Mouse (Mus musculus) liver, embryonic 14.5 days (tissue): Measurements from ENCODE around the gene Tnfaip3. TPM values are rescaled to one million over a fixed set of nuclear protein-coding genes. Genes with fewer than 3 reads are reported as not detected.

Experiments used
- ATAC-seq: fragments of 200-750 bp; cut with Nextera tagmentation; 2 replicates; pipeline ENCODE4 v1.8.0; 2017; ENCODE audit warnings: moderate number of reproducible peaks, mild to moderate bottlenecking, moderate library complexity; ENCODE audit not compliant: insufficient read depth
- DNase-seq, 3 experiments: peaks; one replicate each; pipeline ENCODE4 v3.0.0-alpha.2; 2012 to 2013; ENCODE audit warnings: low read depth in 3 of 3, low spot score in 3 of 3
- H3K27ac ChIP-seq: fragments of 300-500 bp; sonication (generic); 2 replicates; pipeline ENCODE4 v1.5.1; 2014; ENCODE audit warnings: moderate library complexity, mild to moderate bottlenecking, control low read depth, inconsistent platforms
- H3K27me3 ChIP-seq: fragments of 300-500 bp; sonication (generic); 2 replicates; pipeline ENCODE4 v1.6.1; 2014; ENCODE audit warnings: mild to moderate bottlenecking, low read length, moderate library complexity; ENCODE audit not compliant: control insufficient read depth, insufficient read depth
- H3K36me3 ChIP-seq: fragments of 300-500 bp; sonication (generic); replicated peaks from 2 replicates; pipeline ENCODE4 v1.6.1; 2014; ENCODE audit warnings: low read depth; ENCODE audit not compliant: control insufficient read depth, insufficient read depth
- H3K4me1 ChIP-seq, 2 experiments: fragments of 200-500 bp in 1 of 2; fragments of 300-500 bp in 1 of 2; sonication (generic) in 1 of 2; replicated peaks; 2 replicates each; pipeline ENCODE4 v1.6.1; 2012 to 2014; ENCODE audit warnings: antibody characterized with exemption in 1 of 2, inconsistent platforms in 1 of 2, low read length in 1 of 2; ENCODE audit not compliant: control insufficient read depth in 2 of 2, insufficient read depth in 2 of 2
- H3K4me2 ChIP-seq: fragments of 300-500 bp; sonication (generic); 2 replicates; pipeline ENCODE4 v1.6.1; 2014; ENCODE audit warnings: low read depth, mild to moderate bottlenecking, control low read depth, moderate library complexity
- H3K4me3 ChIP-seq, 2 experiments: fragments of 200-500 bp in 1 of 2; fragments of 300-500 bp in 1 of 2; sonication (generic) in 1 of 2; 2 replicates each; pipeline ENCODE4 v1.5.1; 2012 to 2014; ENCODE audit warnings: low read depth in 2 of 2, low read length in 2 of 2, mild to moderate bottlenecking in 2 of 2, control low read depth in 1 of 2, inconsistent platforms in 1 of 2, moderate library complexity in 1 of 2; ENCODE audit not compliant: insufficient read depth in 1 of 2
- H3K9ac ChIP-seq: fragments of 300-500 bp; sonication (generic); replicated peaks from 2 replicates; pipeline ENCODE4 v1.6.1; 2014; ENCODE audit warnings: mild to moderate bottlenecking, control low read depth, moderate library complexity
- H3K9me3 ChIP-seq: fragments of 300-500 bp; sonication (generic); 2 replicates; pipeline ENCODE4 v1.6.1; 2016; ENCODE audit warnings: low read length, mixed read lengths; ENCODE audit not compliant: control insufficient read depth
- CTCF ChIP-seq: IDR thresholded peaks from 2 replicates; pipeline ENCODE4 v1.5.1; 2016; ENCODE audit warnings: antibody characterized with exemption, low read depth, control low read depth
- EP300 ChIP-seq: IDR thresholded peaks from 2 replicates; pipeline ENCODE4 v1.6.1; 2016; ENCODE audit warnings: antibody characterized with exemption, low read depth
- WGBS: fragments of 180-500 bp; shearing (Covaris S2); extraction: QIAGEN DNeasy Blood & Tissue Kit; methylation state at CpG from one replicate; pipeline ENCODE4 v1.1.7; 2014; ENCODE audit not compliant: insufficient replicate concordance; 5-methylcytosine and 5-hydroxymethylcytosine counted together
- polyA plus RNA-seq, 2 experiments: library from polyadenylated mRNA; depleted of rRNA in 1 of 2; stranded (reverse) in 1 of 2; unstranded in 1 of 2; fragments of >200 nt; fragmentation: Nextera tagmentation in 1 of 2; extraction: Ambion mirVana in 1 of 2; gene quantifications; 2 replicates each; pipeline versions ENCODE4 v1.2.1 to v1.2.3; 2012 to 2014

The Tnfaip3 gene
- polyA plus RNA-seq, 2 experiments: 0.77 to 1.1 TPM

DNA sequence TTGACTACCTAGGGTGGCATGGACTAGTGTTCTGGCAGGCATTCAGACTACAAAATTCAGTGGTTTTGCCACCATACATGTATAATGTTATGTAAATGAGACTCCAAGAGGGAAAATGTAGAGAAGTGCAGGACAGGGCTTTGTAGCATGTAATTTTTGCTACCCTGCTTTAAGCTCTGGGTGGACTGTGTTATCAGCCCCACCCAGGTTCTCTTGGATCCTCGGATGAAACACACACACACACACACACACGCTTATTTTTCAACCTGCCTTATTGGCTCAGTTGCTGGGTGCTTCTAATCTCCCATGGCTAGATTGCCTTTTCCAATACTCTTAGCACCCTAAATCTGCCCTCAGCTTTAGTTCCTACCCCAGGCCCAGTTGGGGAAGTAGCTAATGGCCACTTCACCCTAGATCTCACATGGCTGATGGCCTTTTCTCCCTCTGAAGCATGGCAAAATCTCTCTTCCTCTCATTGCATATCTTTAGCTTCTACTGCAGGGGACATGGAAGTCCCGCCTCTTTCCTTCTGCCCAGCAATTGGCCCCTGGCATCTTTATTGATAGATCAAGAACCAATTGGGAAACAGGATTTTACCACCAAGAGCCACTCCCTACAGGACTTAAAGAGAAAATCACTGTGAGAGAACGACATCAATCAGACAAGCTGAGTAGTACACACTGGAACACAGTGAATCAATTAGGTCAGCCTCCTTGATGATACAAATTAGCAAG, 28.2 kb upstream of the Tnfaip3 start:
- Histone ChIP-seq H3K4me2 (no peak overlapping the region), H3K9ac (no peak overlapping the region), H3K4me3 (no peak overlapping the region), H3K9me3 (no peaks in the 10 kb centered on the region), H3K27me3 (no peaks in the 10 kb centered on the region), H3K27ac (no peak overlapping the region), H3K36me3 (no peaks in the 10 kb centered on the region), H3K4me1 (peaks cover 0 to 3% of the 10 kb centered on the region in 2 experiments; a peak in 1 of 4 replicates)
- TF ChIP-seq EP300 (no peak), CTCF (no peak)
- DNase-seq (no peak), ATAC-seq (no peak)
- WGBS: 18% methylated on average over 4 of the region's 4 CpGs

GRCm38 (mm10) chr10:19040147-19040546, 24.7 kb upstream of the Tnfaip3 start:
- Histone ChIP-seq H3K4me2 (no peak overlapping the region), H3K27ac (no peak overlapping the region), H3K9ac (no peak overlapping the region), H3K36me3 (no peaks in the 10 kb centered on the region), H3K4me1 (peaks cover 0 to 3% of the 10 kb centered on the region in 2 experiments; a peak in 2 of 4 replicates), H3K9me3 (no peaks in the 10 kb centered on the region), H3K27me3 (no peaks in the 10 kb centered on the region), H3K4me3 (no peak overlapping the region)
- no peak for DNase-seq
- WGBS: 57% methylated on average over 2 of the region's 2 CpGs
- ATAC-seq: no peak
- TF ChIP-seq EP300 (no peak), CTCF (no peak)

DNA sequence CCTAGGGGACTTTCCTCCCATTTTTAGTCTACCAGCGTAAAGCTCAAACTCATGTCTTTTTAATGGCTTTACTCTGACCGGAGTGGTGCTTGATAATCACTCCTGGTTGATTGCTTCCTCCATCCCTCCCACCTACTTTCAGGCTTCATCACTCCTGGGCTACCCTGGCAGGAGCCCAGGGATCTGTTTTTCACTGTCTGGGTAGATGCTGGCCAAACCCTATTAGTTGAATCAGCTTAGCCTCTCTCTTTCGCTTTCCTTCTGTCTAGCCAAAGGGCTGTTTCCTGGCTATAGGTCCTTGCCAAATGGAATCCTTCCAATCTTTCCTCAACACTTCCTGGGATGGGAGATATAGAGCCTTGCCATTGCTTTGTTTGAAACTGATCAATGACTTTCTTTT, 19.3 kb upstream of the Tnfaip3 start:
- ATAC-seq (no peak), DNase-seq (no peak)
- H3K36me3 ChIP-seq: no peaks in the 10 kb centered on the region
- H3K9me3 ChIP-seq: no peaks in the 10 kb centered on the region
- H3K27me3 ChIP-seq: no peaks in the 10 kb centered on the region
- H3K4me3 ChIP-seq: no peak overlapping the region
- peaks cover 0 to 3% of the 10 kb centered on the region in 2 experiments; a peak in 2 of 4 replicates for H3K4me1 ChIP-seq
- no peak for TF ChIP-seq EP300
- TF ChIP-seq CTCF: no peak
- 77% methylated on average over 3 of the region's 3 CpGs for WGBS
- no peak overlapping the region for H3K9ac ChIP-seq
- no peak overlapping the region for H3K27ac ChIP-seq
- H3K4me2 ChIP-seq: no peak overlapping the region

- Histone ChIP-seq H3K4me1 (peaks cover 0 to 3% of the 10 kb centered on the region in 2 experiments; a peak in 2 of 4 replicates), H3K9me3 (no peaks in the 10 kb centered on the region), H3K4me2 (no peak overlapping the region), H3K9ac (no peak overlapping the region), H3K27me3 (no peaks in the 10 kb centered on the region), H3K27ac (no peak overlapping the region), H3K4me3 (no peak overlapping the region), H3K36me3 (no peaks in the 10 kb centered on the region)
- ATAC-seq (no peak), DNase-seq (no peak)
- 33% methylated on average over 1 of the region's 1 CpGs for WGBS
- TF ChIP-seq EP300 (no peak), CTCF (no peak)
These were observed 18.2 kb upstream of the Tnfaip3 start for GRCm38 (mm10) chr10:19033696-19034095.

GRCm38 (mm10) chr10:19031875-19032274, 16.4 kb upstream of the Tnfaip3 start:
- no peaks in the 10 kb centered on the region for H3K27me3 ChIP-seq

More at GRCm38 (mm10) chr10:19031875-19032274, 16.4 kb upstream of the Tnfaip3 start:
- Histone ChIP-seq H3K36me3 (no peaks in the 10 kb centered on the region), H3K4me1 (peaks cover 0 to 3% of the 10 kb centered on the region in 2 experiments; a peak in 2 of 4 replicates), H3K4me3 (no peak overlapping the region), H3K9ac (no peak overlapping the region), H3K4me2 (no peak overlapping the region), H3K9me3 (no peaks in the 10 kb centered on the region), H3K27ac (no peak overlapping the region)
- ATAC-seq (no peak), DNase-seq (no peak)
- TF ChIP-seq EP300: no peak
- no peak for TF ChIP-seq CTCF
